Mouse (Mus musculus) ES-Bruce4 (cell line): ENCODE measurements around the gene Mast3.

ENCODE experiments used
- CTCF ChIP-seq: IDR thresholded peaks from one replicate; pipeline ENCODE4 v1.8.1; 2011; ENCODE audit warnings: low read depth, low read length
- EP300 ChIP-seq: IDR thresholded peaks from 2 replicates; pipeline ENCODE4 v1.6.1; 2011; ENCODE audit warnings: low read depth, low read length; ENCODE audit not compliant: insufficient read depth
- POLR2A ChIP-seq: IDR thresholded peaks from one replicate; pipeline ENCODE4 v1.8.1; 2011; ENCODE audit warnings: low read length; ENCODE audit not compliant: insufficient read depth

- no peak for TF ChIP-seq CTCF
- no peak for TF ChIP-seq EP300
- TF ChIP-seq POLR2A: no peak
Measured at GRCm38 (mm10) chr8:70741661-70742060, 63.2 kb downstream of the Mast3 start.
